Mouse (Mus musculus): Measurements from ENCODE around the gene Rfx7. TPM values are rescaled to one million over a fixed set of nuclear protein-coding genes. Genes with fewer than 3 reads are reported as not detected.

Rfx7 gene
- total and polyA plus RNA-seq, 3 experiments, result 29.2 to 145 (median 31.4) TPM

DNA sequence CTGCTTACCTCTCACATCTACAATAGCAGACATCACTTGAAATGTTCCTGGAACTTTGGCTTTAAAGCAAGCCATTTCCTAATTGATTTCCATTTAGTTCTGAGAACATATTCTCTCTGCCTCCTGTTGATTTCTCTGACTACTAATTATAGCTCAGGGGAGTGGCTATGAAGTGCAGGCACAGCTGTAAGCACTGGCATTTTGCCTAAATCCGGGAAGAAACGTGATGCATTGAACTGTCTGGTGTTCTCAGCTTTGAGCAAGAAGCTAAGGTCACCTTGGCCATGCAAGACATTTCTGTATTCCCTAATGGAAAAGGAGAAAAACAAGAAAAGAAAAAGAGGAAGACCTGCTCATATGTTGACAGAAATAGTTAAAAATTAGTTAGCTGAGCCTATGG lies 96.6 kb downstream of the Rfx7 start:
- H3K9me3 ChIP-seq (replicated peaks), result no peaks in the 10 kb centered on the region
- ATAC-seq (ENCODE audit: extremely low read depth, insufficient number of reproducible peaks, low FRiP score, poor library complexity, severe bottlenecking), result no peak
- no peak for DNase-seq (ENCODE audit: low spot score)
- peaks cover 27% of the 10 kb centered on the region for H3K4me1 ChIP-seq (ENCODE audit: insufficient read depth, low read depth, low read length)
- no peak overlapping the region for H3K4me3 ChIP-seq (ENCODE audit: low read depth, low read length)
- TF ChIP-seq GATA2 (IDR thresholded peaks at IDR 0.05; ENCODE audit: borderline replicate concordance, low read depth, low read length) (no peak), POLR2AphosphoS5 (IDR thresholded peaks at IDR 0.05; ENCODE audit: insufficient replicate concordance, low read depth, low read length) (no peak), TAL1 (conservative IDR thresholded peaks at IDR 0.05; ENCODE audit: low read depth, low read length) (no peak), GATA1 (IDR thresholded peaks at IDR 0.05; ENCODE audit: borderline replicate concordance, low read length) (no peak), CTCF (IDR thresholded peaks at IDR 0.05; ENCODE audit: low read depth, low read length) (no peak)
- peaks cover 5% of the 10 kb centered on the region for H3K36me3 ChIP-seq (replicated peaks)
- no peaks in the 10 kb centered on the region for H3K27me3 ChIP-seq (ENCODE audit: insufficient read depth, low read length)

DNA sequence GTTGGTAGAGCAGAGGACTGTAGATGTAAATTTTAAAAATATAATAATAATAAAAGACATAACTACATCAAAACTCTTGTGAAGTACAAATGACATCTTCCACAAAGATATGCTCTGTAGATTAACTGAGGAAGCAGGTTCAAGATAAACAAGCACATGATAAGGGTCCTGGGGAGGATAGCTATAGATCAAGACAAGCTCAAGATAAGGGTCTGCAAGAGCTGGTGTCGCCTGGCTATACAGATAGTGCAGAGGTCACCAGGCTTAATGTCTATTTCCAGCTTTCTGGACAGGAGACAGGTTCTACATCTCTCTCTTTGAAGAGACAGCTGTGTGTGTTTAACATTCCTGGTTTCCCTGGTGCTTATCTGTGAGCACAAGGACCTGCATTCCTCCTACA lies 100.2 kb downstream of the Rfx7 start:
- peak; percentile 92 for ATAC-seq (ENCODE audit: extremely low read depth, insufficient number of reproducible peaks, low FRiP score, poor library complexity, severe bottlenecking)
- no peaks in the 10 kb centered on the region for H3K9me3 ChIP-seq (replicated peaks)
- peak; percentile 53 for TF ChIP-seq TAL1 (conservative IDR thresholded peaks at IDR 0.05; ENCODE audit: low read depth, low read length)
- TF ChIP-seq GATA1 (IDR thresholded peaks at IDR 0.05; ENCODE audit: borderline replicate concordance, low read length), result no peak

DNA sequence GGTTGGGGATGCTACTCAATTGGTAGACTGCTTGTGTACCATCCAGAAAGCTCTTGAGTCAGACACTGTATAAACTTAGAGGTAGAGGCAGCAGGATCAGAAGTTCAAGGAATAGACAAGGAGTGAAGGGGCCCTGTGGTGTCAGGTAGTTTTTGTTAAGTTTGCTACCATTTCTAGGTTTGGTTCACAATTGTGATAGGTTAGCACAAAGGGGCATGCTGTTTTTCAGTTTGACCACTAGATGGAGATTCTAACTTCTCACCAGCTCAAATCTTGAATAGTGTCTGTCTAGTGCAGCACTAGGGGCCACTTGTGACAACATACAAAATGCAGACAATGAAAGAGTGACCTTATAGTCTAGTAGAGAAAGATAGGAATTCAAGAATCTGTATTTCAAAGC lies 103.1 kb downstream of the Rfx7 start:
- H3K4me3 ChIP-seq (ENCODE audit: low read depth, low read length), result no peak overlapping the region
- no peaks in the 10 kb centered on the region for H3K36me3 ChIP-seq (replicated peaks)
- peaks cover 42% of the 10 kb centered on the region for H3K4me1 ChIP-seq (ENCODE audit: insufficient read depth, low read depth, low read length)
- H3K27me3 ChIP-seq (ENCODE audit: insufficient read depth, low read length), result no peaks in the 10 kb centered on the region
- peak; percentile 16 for DNase-seq (ENCODE audit: low spot score)
- TF ChIP-seq CTCF (IDR thresholded peaks at IDR 0.05; ENCODE audit: low read depth, low read length) (peak; percentile 90), POLR2AphosphoS5 (IDR thresholded peaks at IDR 0.05; ENCODE audit: insufficient replicate concordance, low read depth, low read length) (no peak)
- no peak for ATAC-seq (ENCODE audit: extremely low read depth, insufficient number of reproducible peaks, low FRiP score, poor library complexity, severe bottlenecking)
- H3K9me3 ChIP-seq (replicated peaks), result no peaks in the 10 kb centered on the region

More for the DNA sequence above, 100.2 kb downstream of the Rfx7 start:
- H3K36me3 ChIP-seq (replicated peaks), result no peaks in the 10 kb centered on the region
- no peaks in the 10 kb centered on the region for H3K27me3 ChIP-seq (ENCODE audit: insufficient read depth, low read length)
- no peak for DNase-seq (ENCODE audit: low spot score)
- H3K4me1 ChIP-seq (ENCODE audit: insufficient read depth, low read depth, low read length), result peaks cover 33% of the 10 kb centered on the region
- no peak overlapping the region for H3K4me3 ChIP-seq (ENCODE audit: low read depth, low read length)

DNA sequence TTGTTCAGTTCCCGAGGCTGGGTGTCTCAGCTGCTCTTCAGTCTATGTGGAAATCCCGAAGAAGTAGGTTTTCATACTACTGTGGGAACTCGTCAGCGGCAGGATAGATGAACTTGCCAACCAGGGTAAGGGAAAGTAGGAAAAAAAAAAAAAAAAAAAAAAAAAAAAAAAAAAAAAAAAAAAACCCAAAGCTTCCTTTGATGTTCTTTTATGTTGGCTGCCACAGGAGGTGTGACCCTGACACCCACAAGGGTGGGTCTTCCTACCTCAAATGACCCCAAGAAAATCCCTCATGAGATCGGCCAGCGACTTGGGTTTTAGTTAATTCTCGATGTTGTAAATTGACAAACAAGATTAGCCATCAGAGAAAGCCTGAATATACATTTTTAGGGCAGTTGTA lies 104.5 kb downstream of the Rfx7 start:
- H3K4me3 ChIP-seq (ENCODE audit: low read depth, low read length), result no peak overlapping the region
- DNase-seq (ENCODE audit: low spot score), result no peak
- no peaks in the 10 kb centered on the region for H3K27me3 ChIP-seq (ENCODE audit: insufficient read depth, low read length)
- H3K36me3 ChIP-seq (replicated peaks), result no peaks in the 10 kb centered on the region
- no peaks in the 10 kb centered on the region for H3K9me3 ChIP-seq (replicated peaks)
- ATAC-seq (ENCODE audit: extremely low read depth, insufficient number of reproducible peaks, low FRiP score, poor library complexity, severe bottlenecking), result no peak
- TF ChIP-seq TAL1 (conservative IDR thresholded peaks at IDR 0.05; ENCODE audit: low read depth, low read length), result no peak
- peaks cover 54% of the 10 kb centered on the region for H3K4me1 ChIP-seq (ENCODE audit: insufficient read depth, low read depth, low read length)

DNA sequence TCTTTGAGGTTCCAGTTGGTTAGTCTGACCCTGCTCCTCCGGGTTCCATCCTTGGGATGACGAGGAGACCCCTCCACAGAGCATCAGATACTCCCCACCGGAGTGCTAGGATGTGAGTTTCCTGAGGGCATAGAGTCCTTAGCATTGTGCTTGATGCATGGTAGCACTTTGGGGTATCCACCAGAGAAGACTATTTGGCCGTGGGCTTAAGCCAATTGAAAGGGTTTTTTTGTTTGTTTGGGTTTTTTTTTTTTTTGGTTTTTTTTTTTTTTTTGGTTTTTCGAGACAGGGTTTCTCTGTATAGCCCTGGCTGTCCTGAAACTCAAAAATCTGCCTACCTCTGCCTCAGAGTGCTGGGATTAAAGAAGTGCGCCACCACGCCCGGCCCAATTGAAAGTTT lies 105.2 kb downstream of the Rfx7 start:
- no peak for DNase-seq (ENCODE audit: low spot score)
- no peak overlapping the region for H3K4me3 ChIP-seq (ENCODE audit: low read depth, low read length)
- no peaks in the 10 kb centered on the region for H3K9me3 ChIP-seq (replicated peaks)
- ATAC-seq (ENCODE audit: extremely low read depth, insufficient number of reproducible peaks, low FRiP score, poor library complexity, severe bottlenecking), result no peak
- H3K27me3 ChIP-seq (ENCODE audit: insufficient read depth, low read length), result no peaks in the 10 kb centered on the region
- peaks cover 47% of the 10 kb centered on the region for H3K4me1 ChIP-seq (ENCODE audit: insufficient read depth, low read depth, low read length)
- H3K36me3 ChIP-seq (replicated peaks), result no peaks in the 10 kb centered on the region
- TF ChIP-seq CTCF (IDR thresholded peaks at IDR 0.05; ENCODE audit: low read depth, low read length) (no peak), GATA2 (IDR thresholded peaks at IDR 0.05; ENCODE audit: borderline replicate concordance, low read depth, low read length) (no peak), GATA1 (IDR thresholded peaks at IDR 0.05; ENCODE audit: borderline replicate concordance, low read length) (no peak)

DNA sequence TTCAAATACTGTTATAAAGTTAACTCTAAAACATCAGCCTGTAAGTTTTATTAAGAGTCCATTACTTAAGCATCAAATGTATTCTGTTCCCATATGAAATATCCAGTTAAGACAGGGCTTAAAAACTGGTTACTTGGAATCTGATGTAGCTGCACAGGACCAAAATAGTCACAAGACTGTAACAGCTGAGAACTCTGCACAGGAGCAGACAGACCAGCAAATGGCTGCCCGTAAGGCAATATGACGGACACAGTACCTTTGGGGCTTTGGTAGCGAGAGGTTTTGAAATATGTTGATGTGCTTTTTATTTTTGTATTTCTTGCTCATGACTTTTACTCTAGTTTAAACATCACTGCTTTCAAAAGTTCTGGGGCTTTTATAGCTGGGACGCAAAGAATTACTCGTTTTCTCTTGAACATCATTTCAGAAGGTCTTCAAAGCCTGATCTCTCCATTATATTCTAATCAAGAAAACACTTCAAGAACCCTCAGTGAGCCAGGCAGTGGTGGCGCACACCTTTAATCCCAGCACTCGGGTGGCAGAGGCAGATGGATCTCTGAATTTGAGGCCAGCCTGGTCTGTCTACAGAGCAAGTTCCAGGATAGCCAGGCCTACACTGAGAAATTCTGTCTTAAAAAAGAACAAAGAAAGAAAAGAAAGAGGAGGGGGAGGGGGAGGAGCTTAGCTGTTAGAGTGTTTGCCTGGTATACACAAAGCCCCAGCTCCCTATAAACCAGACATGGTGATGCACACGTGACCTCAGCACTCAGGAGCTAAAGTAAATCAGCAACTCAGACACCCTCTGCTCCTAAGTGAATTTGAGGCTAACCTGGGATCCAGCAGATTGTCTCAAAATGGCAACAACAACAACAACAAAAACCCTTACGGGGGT lies 107.2 kb downstream of the Rfx7 start:
- Histone ChIP-seq H3K27me3 (ENCODE audit: insufficient read depth, low read length) (no peaks in the 10 kb centered on the region; the same call in 1 of the 2 replicates), H3K4me3 (ENCODE audit: low read depth, low read length) (peak overlapping the region; percentile 68), H3K9me3 (replicated peaks) (peaks cover 3% of the 10 kb centered on the region; the same call in 1 of the 2 replicates), H3K36me3 (replicated peaks) (no peaks in the 10 kb centered on the region), H3K4me1 (ENCODE audit: insufficient read depth, low read depth, low read length) (peaks cover 45% of the 10 kb centered on the region)
- DNase-seq (ENCODE audit: low spot score), result no peak
- no peak for ATAC-seq (ENCODE audit: extremely low read depth, insufficient number of reproducible peaks, low FRiP score, poor library complexity, severe bottlenecking)
- TF ChIP-seq TAL1 (conservative IDR thresholded peaks at IDR 0.05; ENCODE audit: low read depth, low read length), result no peak
- no peak for TF ChIP-seq CTCF (IDR thresholded peaks at IDR 0.05; ENCODE audit: low read depth, low read length)
- no peak for TF ChIP-seq GATA1 (IDR thresholded peaks at IDR 0.05; ENCODE audit: borderline replicate concordance, low read length)
- no peak for TF ChIP-seq POLR2AphosphoS5 (IDR thresholded peaks at IDR 0.05; ENCODE audit: insufficient replicate concordance, low read depth, low read length)
- no peak for TF ChIP-seq GATA2 (IDR thresholded peaks at IDR 0.05; ENCODE audit: borderline replicate concordance, low read depth, low read length)

Data from G1E (cell line).